Mouse (Mus musculus) granulocyte monocyte progenitor cell, adult 5-6 weeks (primary cell): Measurements from ENCODE around the gene Slx1b. TPM values are rescaled to one million over a fixed set of nuclear protein-coding genes. Genes with fewer than 3 reads are reported as not detected.
"Not testable (repeated sequence)": the region's sequence is repeated elsewhere in the genome, so short reads cannot be mapped to it uniquely, and the experiment has no call there.

ENCODE experiments used
- ATAC-seq: replicated peaks from 2 replicates; pipeline ENCODE4 v1.8.0; 2016; ENCODE audit warnings: mild to moderate bottlenecking, moderate TSS enrichment, inconsistent platforms; ENCODE audit not compliant: poor library complexity, severe bottlenecking
- total RNA-seq, 2 experiments: library from RNA; stranded (forward) in 1 of 2; stranded (reverse) in 1 of 2; fragments of 200-712, 200-1000 nt in 1 of 2; fragments of >200 nt in 1 of 2; fragmentation: Nextera tagmentation in 1 of 2; gene quantifications; 2 replicates each; pipeline ENCODE4 v1.2.3; 2014 to 2017

Gene Slx1b
- 9.3 and 13.3 TPM in 2 replicates for total RNA-seq (2014; fragmentation: Nextera tagmentation)
- total RNA-seq (2017) = 5.4 and 6.3 TPM in 2 replicates

- peak; percentile 87 for ATAC-seq
These were observed at the start of gene Slx1b for GRCm38 (mm10) chr7:126695631-126696207. Slx1b (minus strand) TSS chr7:126695784.

- no peak for ATAC-seq
These were observed 46.4 kb upstream of the Slx1b start for GRCm38 (mm10) chr7:126741964-126742482.

GRCm38 (mm10) chr7:126741452-126741851 is 45.9 kb upstream of the Slx1b start:
- no peak for ATAC-seq

GRCm38 (mm10) chr7:126740977-126741376 is 45.4 kb upstream of the Slx1b start:
- no peak for ATAC-seq

GRCm38 (mm10) chr7:126740132-126740735 is 44.6 kb upstream of the Slx1b start:
- ATAC-seq = 0 out of 2 replicates have a peak, but pooled peaks have one; percentile 3

GRCm38 (mm10) chr7:126739551-126739950 is 44.0 kb upstream of the Slx1b start:
- ATAC-seq = no peak

GRCm38 (mm10) chr7:126736122-126736521 is 40.5 kb upstream of the Slx1b start:
- ATAC-seq = peak; percentile 56

GRCm38 (mm10) chr7:126730256-126730789 is 34.7 kb upstream of the Slx1b start:
- not testable (repeated sequence) for ATAC-seq

- peak; percentile 83 for ATAC-seq
These were observed 30.1 kb upstream of the Slx1b start for GRCm38 (mm10) chr7:126725667-126726066.

GRCm38 (mm10) chr7:126725077-126725476 is 29.5 kb upstream of the Slx1b start:
- ATAC-seq = peak; percentile 90

- peak; percentile 62 for ATAC-seq
These were observed 26.1 kb upstream of the Slx1b start for GRCm38 (mm10) chr7:126721635-126722034.

GRCm38 (mm10) chr7:126718787-126719337 is 23.3 kb upstream of the Slx1b start:
- ATAC-seq = no peak; the same call in 1 of the 2 replicates

GRCm38 (mm10) chr7:126717566-126717965 is 22.0 kb upstream of the Slx1b start:
- no peak for ATAC-seq

GRCm38 (mm10) chr7:126715679-126716078 is 20.1 kb upstream of the Slx1b start:
- no peak for ATAC-seq

GRCm38 (mm10) chr7:126711910-126712309 is 16.3 kb upstream of the Slx1b start:
- ATAC-seq = no peak

- peak; percentile 74 for ATAC-seq
These were observed 14.7 kb upstream of the Slx1b start for GRCm38 (mm10) chr7:126710266-126710665.

GRCm38 (mm10) chr7:126708175-126708952 is 12.8 kb upstream of the Slx1b start:
- ATAC-seq = no peak

GRCm38 (mm10) chr7:126707442-126708174 is 12.0 kb upstream of the Slx1b start, which contains the start of gene Coro1a:
Coro1a (minus strand) TSS chr7:126707787.
- peak; percentile 24 for ATAC-seq

- ATAC-seq = peak; percentile 57
These were observed 8.8 kb upstream of the Slx1b start for GRCm38 (mm10) chr7:126704121-126704980.
